Mouse (Mus musculus): ENCODE data around the gene Vsig10l. TPM values are rescaled to one million over a fixed set of nuclear protein-coding genes. Genes with fewer than 3 reads are reported as not detected.

Vsig10l gene
- polyA plus RNA-seq (2016; fragmentation: Nextera tagmentation; extraction: Ambion mirVana) = 5.2 and 6.7 TPM in 2 replicates

GRCm38 (mm10) chr7:43462851-43463250 is at the start of gene Vsig10l:
Gene Vsig10l (plus strand): TSS chr7:43463151.
- H3K27ac ChIP-seq = no peak within 1 kb of the TSS
- 68% methylated on average over 4 of the region's 4 CpGs for WGBS
- no peak within 1 kb of the TSS for H3K9ac ChIP-seq
- no peak within 1 kb of the TSS for H3K4me2 ChIP-seq (replicated peaks)
- H3K4me3 ChIP-seq = no peak within 1 kb of the TSS
- peaks cover 19% of the 10 kb centered on the region; the same call in 1 of the 2 replicates for H3K27me3 ChIP-seq
- 0 out of 2 replicates have a peak, but pooled peaks cover 4% of the 10 kb centered on the region for H3K4me1 ChIP-seq
- no peaks in the 10 kb centered on the region for H3K9me3 ChIP-seq
- no peak for ATAC-seq (ENCODE audit: insufficient number of reproducible peaks, insufficient read depth, low FRiP score, low TSS enrichment)
- H3K36me3 ChIP-seq = peaks cover 4% of the 10 kb centered on the region; the same call in 1 of the 2 replicates

GRCm38 (mm10) chr7:43417298-43417697 is 45.7 kb upstream of the Vsig10l start:
- no peak for ATAC-seq (ENCODE audit: insufficient number of reproducible peaks, insufficient read depth, low FRiP score, low TSS enrichment)
- 91% methylated on average over 10 of the region's 10 CpGs for WGBS
- no peak overlapping the region for H3K9ac ChIP-seq
- no peak overlapping the region for H3K27ac ChIP-seq
- H3K4me3 ChIP-seq = no peak overlapping the region
- no peaks in the 10 kb centered on the region for H3K4me1 ChIP-seq
- no peaks in the 10 kb centered on the region for H3K36me3 ChIP-seq
- H3K27me3 ChIP-seq = no peaks in the 10 kb centered on the region
- no peak overlapping the region for H3K4me2 ChIP-seq (replicated peaks)
- H3K9me3 ChIP-seq = peaks cover 5% of the 10 kb centered on the region

GRCm38 (mm10) chr7:43422995-43423617 is 39.8 kb upstream of the Vsig10l start:
- 12% methylated on average over 11 of the region's 11 CpGs for WGBS
- Histone ChIP-seq H3K27me3 (no peaks in the 10 kb centered on the region), H3K9ac (no peak overlapping the region), H3K4me2 (replicated peaks) (peak overlapping the region; percentile 24), H3K4me3 (no peak overlapping the region; the same call in 1 of the 2 replicates), H3K9me3 (no peaks in the 10 kb centered on the region), H3K4me1 (no peaks in the 10 kb centered on the region; the same call in 1 of the 2 replicates), H3K27ac (no peak overlapping the region), H3K36me3 (no peaks in the 10 kb centered on the region)
- ATAC-seq (ENCODE audit: insufficient number of reproducible peaks, insufficient read depth, low FRiP score, low TSS enrichment) = peak; percentile 84

- Histone ChIP-seq H3K4me2 (replicated peaks) (no peak overlapping the region), H3K4me3 (no peak overlapping the region), H3K27me3 (no peaks in the 10 kb centered on the region), H3K36me3 (no peaks in the 10 kb centered on the region), H3K9ac (no peak overlapping the region), H3K4me1 (no peaks in the 10 kb centered on the region; the same call in 1 of the 2 replicates), H3K9me3 (no peaks in the 10 kb centered on the region), H3K27ac (no peak overlapping the region)
- no peak for ATAC-seq (ENCODE audit: insufficient number of reproducible peaks, insufficient read depth, low FRiP score, low TSS enrichment)
- WGBS = 50% methylated on average over 3 of the region's 3 CpGs
These were observed 38.8 kb upstream of the Vsig10l start for GRCm38 (mm10) chr7:43423991-43424625.

DNA sequence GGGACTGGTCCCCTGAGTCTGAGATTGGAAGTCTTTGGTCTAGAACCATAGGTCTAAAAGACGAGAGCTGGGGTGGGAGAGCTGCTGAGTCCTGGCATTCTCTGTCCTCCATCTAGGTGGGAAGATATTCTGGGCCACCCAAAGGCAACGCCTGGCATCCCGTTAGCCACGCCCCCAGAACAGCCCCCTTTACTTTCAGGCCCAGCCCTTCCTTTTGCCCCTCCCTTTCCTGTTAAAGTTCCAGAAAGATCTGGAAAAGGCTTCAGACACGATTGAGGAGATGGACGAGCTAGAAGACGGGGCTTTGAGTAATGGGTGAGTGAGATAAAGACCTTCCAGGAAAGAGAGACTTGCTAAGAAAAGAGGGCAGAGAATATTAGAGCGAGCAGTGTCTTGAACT is 35.5 kb upstream of the Vsig10l start, which contains the start of gene Lim2:
TSS of gene Lim2 (plus strand) at position 265 of the 400 bp plus-strand sequence.
- no peak within 1 kb of the TSS for H3K9ac ChIP-seq
- no peaks in the 10 kb centered on the region; the same call in 1 of the 2 replicates for H3K4me1 ChIP-seq
- WGBS = 86% methylated on average over 8 of the region's 8 CpGs
- no peak within 1 kb of the TSS for H3K27ac ChIP-seq
- no peaks in the 10 kb centered on the region for H3K27me3 ChIP-seq
- H3K4me3 ChIP-seq = no peak within 1 kb of the TSS
- H3K4me2 ChIP-seq (replicated peaks) = no peak within 1 kb of the TSS
- ATAC-seq (ENCODE audit: insufficient number of reproducible peaks, insufficient read depth, low FRiP score, low TSS enrichment) = no peak
- H3K9me3 ChIP-seq = no peaks in the 10 kb centered on the region
- no peaks in the 10 kb centered on the region for H3K36me3 ChIP-seq

DNA sequence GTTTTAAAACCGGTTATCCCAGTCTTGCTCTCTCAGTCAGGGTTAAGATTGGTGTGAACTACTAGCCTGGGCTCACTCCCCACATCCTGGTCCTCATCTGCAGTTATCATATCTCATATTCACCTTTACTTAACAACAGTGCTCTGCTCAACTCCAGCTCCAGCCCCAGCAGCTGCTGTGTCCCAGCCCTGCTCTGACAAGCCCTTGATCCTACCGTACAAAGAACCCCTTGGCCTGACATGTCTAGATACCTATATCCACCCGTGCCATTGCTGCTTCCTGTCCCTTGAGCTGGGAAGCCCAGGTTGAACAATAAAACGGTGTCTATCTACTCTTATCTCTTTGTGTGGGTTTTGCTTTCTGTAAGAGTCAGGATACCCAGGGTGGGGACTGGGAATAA is 33.5 kb upstream of the Vsig10l start:
- WGBS = 53% methylated on average over 4 of the region's 4 CpGs
- no peaks in the 10 kb centered on the region for H3K4me1 ChIP-seq
- no peak overlapping the region for H3K4me3 ChIP-seq
- H3K9me3 ChIP-seq = no peaks in the 10 kb centered on the region
- no peaks in the 10 kb centered on the region for H3K36me3 ChIP-seq
- H3K9ac ChIP-seq = no peak overlapping the region
- no peaks in the 10 kb centered on the region for H3K27me3 ChIP-seq
- H3K4me2 ChIP-seq (replicated peaks) = no peak overlapping the region
- no peak for ATAC-seq (ENCODE audit: insufficient number of reproducible peaks, insufficient read depth, low FRiP score, low TSS enrichment)
- no peak overlapping the region for H3K27ac ChIP-seq

DNA sequence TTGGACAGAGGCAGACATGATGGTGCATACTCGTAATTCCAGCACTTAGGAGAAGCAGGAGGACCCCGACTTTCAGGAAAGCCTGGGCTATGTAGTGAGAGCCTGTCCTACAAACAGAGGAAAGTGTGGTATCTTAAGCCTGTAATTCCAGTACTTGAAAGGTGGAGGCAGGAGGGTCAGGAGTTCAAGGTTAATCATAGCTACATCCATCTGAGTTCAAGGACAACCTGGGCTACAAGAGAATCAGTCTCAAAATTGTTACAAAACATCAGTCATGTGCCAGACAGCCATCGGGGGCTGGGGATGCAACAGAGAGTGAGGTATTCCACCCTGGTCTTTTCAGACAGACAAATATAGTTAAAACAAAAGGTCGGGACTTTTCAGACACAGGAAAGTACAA is 30.1 kb upstream of the Vsig10l start:
- Histone ChIP-seq H3K9ac (no peak overlapping the region), H3K4me3 (no peak overlapping the region), H3K4me1 (no peaks in the 10 kb centered on the region), H3K4me2 (replicated peaks) (no peak overlapping the region), H3K36me3 (no peaks in the 10 kb centered on the region), H3K27me3 (no peaks in the 10 kb centered on the region), H3K27ac (no peak overlapping the region), H3K9me3 (no peaks in the 10 kb centered on the region)
- WGBS = 75% methylated on average over 4 of the region's 4 CpGs
- no peak for ATAC-seq (ENCODE audit: insufficient number of reproducible peaks, insufficient read depth, low FRiP score, low TSS enrichment)

- Histone ChIP-seq H3K4me1 (no peaks in the 10 kb centered on the region), H3K4me3 (no peak overlapping the region), H3K9me3 (no peaks in the 10 kb centered on the region), H3K27me3 (no peaks in the 10 kb centered on the region), H3K9ac (no peak overlapping the region), H3K36me3 (no peaks in the 10 kb centered on the region), H3K27ac (no peak overlapping the region), H3K4me2 (replicated peaks) (no peak overlapping the region)
- WGBS = 81% methylated on average over 5 of the region's 5 CpGs
- no peak for ATAC-seq (ENCODE audit: insufficient number of reproducible peaks, insufficient read depth, low FRiP score, low TSS enrichment)
These were observed 28.3 kb upstream of the Vsig10l start for GRCm38 (mm10) chr7:43434676-43435075.

DNA sequence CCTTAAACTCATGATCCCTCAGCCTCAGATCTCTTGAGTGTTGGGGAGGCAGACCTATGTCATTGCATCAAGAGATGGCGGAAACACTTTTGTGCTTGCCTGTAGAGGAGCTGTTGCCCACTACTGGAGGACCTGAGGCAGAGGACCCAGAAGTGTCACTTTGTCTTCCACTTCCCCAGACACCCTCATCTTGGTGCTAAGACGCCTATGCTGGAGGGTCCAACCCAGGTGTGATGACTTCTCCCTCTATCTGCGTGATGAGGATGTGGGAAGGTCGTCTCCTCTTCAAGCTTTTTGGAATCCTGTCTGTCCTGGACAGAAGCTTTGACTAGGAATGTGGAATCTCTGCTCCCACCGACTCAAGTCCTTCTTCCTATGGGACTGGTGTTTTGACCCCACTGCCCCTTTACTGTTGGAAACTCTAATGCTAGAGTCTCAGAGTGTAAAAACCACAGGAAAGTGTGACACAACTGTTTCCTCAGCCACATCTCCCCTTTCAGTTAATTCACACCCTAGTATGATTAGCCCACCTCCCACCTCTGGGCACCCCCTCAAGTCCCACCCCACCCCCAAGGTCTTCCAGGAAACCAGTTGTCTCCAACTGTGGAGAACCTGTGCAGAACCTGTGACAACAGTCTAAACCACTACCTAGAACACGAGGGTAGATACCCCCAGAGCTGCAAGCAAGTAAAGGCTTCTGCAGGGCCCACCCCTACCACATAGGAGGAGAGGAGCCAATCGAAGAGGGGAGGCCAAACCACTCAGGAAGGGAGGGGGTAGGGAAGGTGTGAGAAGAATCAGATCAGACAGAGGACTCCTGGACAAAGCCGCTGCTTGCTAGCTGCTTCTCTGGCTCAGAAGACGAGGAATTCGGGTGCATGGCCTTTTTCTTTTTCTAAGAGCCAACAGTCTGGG is 26.4 kb upstream of the Vsig10l start, which contains the start of gene Nkg7:
TSS of gene Nkg7 (plus strand) at position 733 of the 915 bp plus-strand sequence.
- no peaks in the 10 kb centered on the region for H3K36me3 ChIP-seq
- H3K4me1 ChIP-seq = no peaks in the 10 kb centered on the region
- H3K9me3 ChIP-seq = no peaks in the 10 kb centered on the region
- ATAC-seq (ENCODE audit: insufficient number of reproducible peaks, insufficient read depth, low FRiP score, low TSS enrichment) = no peak
- H3K4me2 ChIP-seq (replicated peaks) = no peak within 1 kb of the TSS
- H3K9ac ChIP-seq = no peak within 1 kb of the TSS
- 76% methylated on average over 10 of the region's 10 CpGs for WGBS
- H3K27ac ChIP-seq = no peak within 1 kb of the TSS
- no peak within 1 kb of the TSS for H3K4me3 ChIP-seq
- H3K27me3 ChIP-seq = no peaks in the 10 kb centered on the region

GRCm38 (mm10) chr7:43438611-43439010 is 24.3 kb upstream of the Vsig10l start:
- Histone ChIP-seq H3K27me3 (no peaks in the 10 kb centered on the region), H3K4me1 (no peaks in the 10 kb centered on the region; the same call in 1 of the 2 replicates), H3K36me3 (no peaks in the 10 kb centered on the region), H3K9me3 (no peaks in the 10 kb centered on the region), H3K9ac (no peak overlapping the region), H3K27ac (no peak overlapping the region), H3K4me2 (replicated peaks) (no peak overlapping the region), H3K4me3 (no peak overlapping the region)
- no peak for ATAC-seq (ENCODE audit: insufficient number of reproducible peaks, insufficient read depth, low FRiP score, low TSS enrichment)
- 83% methylated on average over 4 of the region's 4 CpGs for WGBS

- WGBS = 85% methylated on average over 6 of the region's 6 CpGs
- Histone ChIP-seq H3K4me1 (peaks cover 9% of the 10 kb centered on the region), H3K9me3 (no peaks in the 10 kb centered on the region), H3K36me3 (no peaks in the 10 kb centered on the region), H3K4me3 (no peak within 1 kb of the TSS), H3K9ac (no peak within 1 kb of the TSS), H3K27ac (no peak within 1 kb of the TSS), H3K27me3 (no peaks in the 10 kb centered on the region), H3K4me2 (replicated peaks) (no peak within 1 kb of the TSS)
- ATAC-seq (ENCODE audit: insufficient number of reproducible peaks, insufficient read depth, low FRiP score, low TSS enrichment) = no peak
These were observed 22.5 kb upstream of the Vsig10l start, which contains the start of gene Cldnd2 for GRCm38 (mm10) chr7:43440482-43440881. Gene Cldnd2 (plus strand): TSS chr7:43440782.

Data from embryonic facial prominence, embryonic 12.5 days (tissue).